Mouse (Mus musculus): ENCODE measurements around the gene Fam189b. TPM values are rescaled to one million over a fixed set of nuclear protein-coding genes. Genes with fewer than 3 reads are reported as not detected.

The Fam189b gene
- polyA plus RNA-seq, 1 experiment from 2014 or later: 38.7 TPM

- 9% methylated on average over 33 of the region's 33 CpGs for WGBS
- Histone ChIP-seq H3K27me3 (ENCODE audit: insufficient read depth, poor library complexity, severe bottlenecking) (no peaks in the 10 kb centered on the region), H3K4me3 (peak overlapping the region; percentile 52), H3K27ac (peak overlapping the region; percentile 91), H3K4me1 (replicated peaks) (peaks cover 19% of the 10 kb centered on the region), H3K36me3 (no peaks in the 10 kb centered on the region), H3K9me3 (no peaks in the 10 kb centered on the region)
- DNase-seq (ENCODE audit: low spot score): peak; percentile 96
Measured at GRCm38 (mm10) chr3:89195979-89196877, 13.3 kb downstream of the Fam189b start.

- Histone ChIP-seq H3K36me3 (peaks cover 7% of the 10 kb centered on the region), H3K9me3 (no peaks in the 10 kb centered on the region), H3K4me3 (no peak overlapping the region), H3K27ac (no peak overlapping the region), H3K4me1 (replicated peaks) (peaks cover 28% of the 10 kb centered on the region), H3K27me3 (ENCODE audit: insufficient read depth, poor library complexity, severe bottlenecking) (no peaks in the 10 kb centered on the region)
- WGBS: 85% methylated on average over 3 of the region's 3 CpGs
- no peak for DNase-seq (ENCODE audit: low spot score)
Measured at GRCm38 (mm10) chr3:89199839-89200238, 16.9 kb downstream of the Fam189b start.

- peaks cover 34% of the 10 kb centered on the region for H3K36me3 ChIP-seq
- DNase-seq (ENCODE audit: low spot score): peak; percentile 88
- H3K27ac ChIP-seq: peak within 1 kb of the TSS; percentile 80
- 29% methylated on average over 13 of the region's 13 CpGs for WGBS
- peak within 1 kb of the TSS; percentile 67 for H3K4me3 ChIP-seq
- H3K27me3 ChIP-seq (ENCODE audit: insufficient read depth, poor library complexity, severe bottlenecking): no peaks in the 10 kb centered on the region
- no peaks in the 10 kb centered on the region for H3K9me3 ChIP-seq
- H3K4me1 ChIP-seq (replicated peaks): peaks cover 9% of the 10 kb centered on the region
Measured at GRCm38 (mm10) chr3:89202253-89203141, 19.6 kb downstream of the Fam189b start, which contains the start of gene Gba. TSS of gene Gba (plus strand) at chr3:89202928.

- WGBS: 42% methylated on average over 5 of the region's 5 CpGs
- H3K4me3 ChIP-seq: peak overlapping the region; percentile 67
- no peaks in the 10 kb centered on the region for H3K27me3 ChIP-seq (ENCODE audit: insufficient read depth, poor library complexity, severe bottlenecking)
- no peaks in the 10 kb centered on the region for H3K9me3 ChIP-seq
- H3K4me1 ChIP-seq (replicated peaks): peaks cover 9% of the 10 kb centered on the region
- H3K36me3 ChIP-seq: peaks cover 40% of the 10 kb centered on the region
- DNase-seq (ENCODE audit: low spot score): no peak
- peak overlapping the region; percentile 80 for H3K27ac ChIP-seq
Measured at GRCm38 (mm10) chr3:89203142-89203514, 20.2 kb downstream of the Fam189b start.

- WGBS: 94% methylated on average over 7 of the region's 7 CpGs
- H3K4me3 ChIP-seq: no peak overlapping the region
- H3K27me3 ChIP-seq (ENCODE audit: insufficient read depth, poor library complexity, severe bottlenecking): no peaks in the 10 kb centered on the region
- H3K9me3 ChIP-seq: no peaks in the 10 kb centered on the region
- H3K36me3 ChIP-seq: peaks cover 70% of the 10 kb centered on the region
- DNase-seq (ENCODE audit: low spot score): no peak
- no peak overlapping the region for H3K27ac ChIP-seq
- H3K4me1 ChIP-seq (replicated peaks): peaks cover 9% of the 10 kb centered on the region
Measured at GRCm38 (mm10) chr3:89206079-89206478, 23.1 kb downstream of the Fam189b start.

- no peak for DNase-seq (ENCODE audit: low spot score)
- peaks cover 9% of the 10 kb centered on the region for H3K4me1 ChIP-seq (replicated peaks)
- H3K27me3 ChIP-seq (ENCODE audit: insufficient read depth, poor library complexity, severe bottlenecking): no peaks in the 10 kb centered on the region
- H3K4me3 ChIP-seq: no peak overlapping the region
- peaks cover 72% of the 10 kb centered on the region for H3K36me3 ChIP-seq
- H3K9me3 ChIP-seq: no peaks in the 10 kb centered on the region
- WGBS: 89% methylated on average over 2 of the region's 2 CpGs
- H3K27ac ChIP-seq: no peak overlapping the region
Measured at GRCm38 (mm10) chr3:89206695-89207094, 23.8 kb downstream of the Fam189b start.

GRCm38 (mm10) chr3:89208075-89208657 is 25.2 kb downstream of the Fam189b start:
- H3K27me3 ChIP-seq (ENCODE audit: insufficient read depth, poor library complexity, severe bottlenecking): no peaks in the 10 kb centered on the region
- peaks cover 16% of the 10 kb centered on the region for H3K4me1 ChIP-seq (replicated peaks)
- no peaks in the 10 kb centered on the region for H3K9me3 ChIP-seq
- DNase-seq (ENCODE audit: low spot score): no peak
- 95% methylated on average over 13 of the region's 13 CpGs for WGBS
- no peak overlapping the region for H3K4me3 ChIP-seq
- peaks cover 72% of the 10 kb centered on the region for H3K36me3 ChIP-seq
- H3K27ac ChIP-seq: no peak overlapping the region

GRCm38 (mm10) chr3:89208736-89209135 is 25.8 kb downstream of the Fam189b start:
- Histone ChIP-seq H3K27me3 (ENCODE audit: insufficient read depth, poor library complexity, severe bottlenecking) (no peaks in the 10 kb centered on the region), H3K4me1 (replicated peaks) (peaks cover 14% of the 10 kb centered on the region), H3K36me3 (peaks cover 72% of the 10 kb centered on the region), H3K27ac (no peak overlapping the region), H3K9me3 (no peaks in the 10 kb centered on the region), H3K4me3 (no peak overlapping the region)
- WGBS: 91% methylated on average over 6 of the region's 6 CpGs
- no peak for DNase-seq (ENCODE audit: low spot score)

- no peak overlapping the region for H3K27ac ChIP-seq
- H3K36me3 ChIP-seq: peaks cover 66% of the 10 kb centered on the region
- no peaks in the 10 kb centered on the region for H3K9me3 ChIP-seq
- no peaks in the 10 kb centered on the region for H3K27me3 ChIP-seq (ENCODE audit: insufficient read depth, poor library complexity, severe bottlenecking)
- H3K4me3 ChIP-seq: no peak overlapping the region
- peaks cover 20% of the 10 kb centered on the region for H3K4me1 ChIP-seq (replicated peaks)
- DNase-seq (ENCODE audit: low spot score): no peak
- 90% methylated on average over 7 of the region's 7 CpGs for WGBS
Measured at GRCm38 (mm10) chr3:89209731-89210130, 26.8 kb downstream of the Fam189b start.

- H3K9me3 ChIP-seq: no peaks in the 10 kb centered on the region
- peaks cover 24% of the 10 kb centered on the region for H3K4me1 ChIP-seq (replicated peaks)
- WGBS: 92% methylated on average over 13 of the region's 13 CpGs
- H3K4me3 ChIP-seq: no peak overlapping the region
- H3K27me3 ChIP-seq (ENCODE audit: insufficient read depth, poor library complexity, severe bottlenecking): no peaks in the 10 kb centered on the region
- H3K27ac ChIP-seq: no peak overlapping the region
- no peak for DNase-seq (ENCODE audit: low spot score)
- peaks cover 61% of the 10 kb centered on the region for H3K36me3 ChIP-seq
Measured at GRCm38 (mm10) chr3:89210162-89210561, 27.2 kb downstream of the Fam189b start.

GRCm38 (mm10) chr3:89210731-89211130 is 27.8 kb downstream of the Fam189b start:
- 89% methylated on average over 7 of the region's 7 CpGs for WGBS
- no peaks in the 10 kb centered on the region for H3K27me3 ChIP-seq (ENCODE audit: insufficient read depth, poor library complexity, severe bottlenecking)
- no peaks in the 10 kb centered on the region for H3K9me3 ChIP-seq
- no peak overlapping the region for H3K27ac ChIP-seq
- no peak for DNase-seq (ENCODE audit: low spot score)
- H3K36me3 ChIP-seq: peaks cover 56% of the 10 kb centered on the region
- H3K4me1 ChIP-seq (replicated peaks): peaks cover 30% of the 10 kb centered on the region
- no peak overlapping the region for H3K4me3 ChIP-seq

- Histone ChIP-seq H3K36me3 (peaks cover 39% of the 10 kb centered on the region), H3K4me1 (replicated peaks) (peaks cover 61% of the 10 kb centered on the region), H3K27ac (peak overlapping the region; percentile 98), H3K27me3 (ENCODE audit: insufficient read depth, poor library complexity, severe bottlenecking) (no peaks in the 10 kb centered on the region), H3K9me3 (no peaks in the 10 kb centered on the region), H3K4me3 (peak overlapping the region; percentile 68)
- WGBS: under 1% methylated on average over 69 of the region's 69 CpGs
- DNase-seq (ENCODE audit: low spot score): peak; percentile 94
Measured at GRCm38 (mm10) chr3:89213803-89214530, 31.0 kb downstream of the Fam189b start.

All from hindbrain, embryonic 10.5 days (tissue).